Mouse (Mus musculus) granulocyte monocyte progenitor cell, adult 5-6 weeks (primary cell): ENCODE results near the gene Orai2. TPM values are rescaled to one million over a fixed set of nuclear protein-coding genes. Genes with fewer than 3 reads are reported as not detected.

Experiments used
- ATAC-seq: replicated peaks from 2 replicates; pipeline ENCODE4 v1.8.0; 2016; ENCODE audit warnings: mild to moderate bottlenecking, moderate TSS enrichment, inconsistent platforms; ENCODE audit not compliant: poor library complexity, severe bottlenecking
- total RNA-seq, 2 experiments: library from RNA; stranded (forward) in 1 of 2; stranded (reverse) in 1 of 2; fragments of 200-712, 200-1000 nt in 1 of 2; fragments of >200 nt in 1 of 2; fragmentation: Nextera tagmentation in 1 of 2; gene quantifications; 2 replicates each; pipeline ENCODE4 v1.2.3; 2014 to 2017

Orai2 gene
- 24.7 and 38.2 TPM in 2 replicates for total RNA-seq (2014; fragmentation: Nextera tagmentation)
- total RNA-seq (2017), result 26.6 and 29.0 TPM in 2 replicates

GRCm38 (mm10) chr5:136170512-136171362 is at the start of gene Orai2:
Orai2 (minus strand) TSS chr5:136170713.
- ATAC-seq, result peak; percentile 41

GRCm38 (mm10) chr5:136218585-136218984 is 48.1 kb upstream of the Orai2 start:
- no peak for ATAC-seq

GRCm38 (mm10) chr5:136217932-136218381 is 47.4 kb upstream of the Orai2 start:
- peak; percentile 60 for ATAC-seq

GRCm38 (mm10) chr5:136217004-136217665 is 46.6 kb upstream of the Orai2 start:
- peak; percentile 59 for ATAC-seq

GRCm38 (mm10) chr5:136215958-136216357 is 45.4 kb upstream of the Orai2 start:
- ATAC-seq, result peak; percentile 10

GRCm38 (mm10) chr5:136215211-136215610 is 44.7 kb upstream of the Orai2 start:
- no peak for ATAC-seq

- peak; percentile 13; the same call in 1 of the 2 replicates for ATAC-seq
These were observed 43.2 kb upstream of the Orai2 start for GRCm38 (mm10) chr5:136213716-136214115.

GRCm38 (mm10) chr5:136212716-136213115 is 42.2 kb upstream of the Orai2 start:
- ATAC-seq, result no peak

- peak; percentile 80 for ATAC-seq
These were observed 41.0 kb upstream of the Orai2 start for GRCm38 (mm10) chr5:136211341-136212102.

GRCm38 (mm10) chr5:136210549-136210948 is 40.0 kb upstream of the Orai2 start:
- peak; percentile 45 for ATAC-seq

- ATAC-seq, result peak; percentile 50
These were observed 31.3 kb upstream of the Orai2 start for GRCm38 (mm10) chr5:136201832-136202231.

- ATAC-seq, result no peak
These were observed 29.0 kb upstream of the Orai2 start for GRCm38 (mm10) chr5:136199526-136199925.

GRCm38 (mm10) chr5:136198474-136199391 is 28.2 kb upstream of the Orai2 start, which contains the start of gene Prkrip1:
Prkrip1 (minus strand) TSS chr5:136198963.
- peak; percentile 87 for ATAC-seq

GRCm38 (mm10) chr5:136191870-136192269 is 21.4 kb upstream of the Orai2 start:
- peak; percentile 46; the same call in 1 of the 2 replicates for ATAC-seq

GRCm38 (mm10) chr5:136186723-136187122 is 16.2 kb upstream of the Orai2 start:
- peak; percentile 66 for ATAC-seq

- ATAC-seq, result no peak
These were observed 13.3 kb upstream of the Orai2 start for GRCm38 (mm10) chr5:136183766-136184165.

GRCm38 (mm10) chr5:136182830-136183229 is 12.3 kb upstream of the Orai2 start:
- ATAC-seq, result peak; percentile 57

GRCm38 (mm10) chr5:136182049-136182448 is 11.5 kb upstream of the Orai2 start:
- ATAC-seq, result no peak

GRCm38 (mm10) chr5:136181197-136181596 is 10.7 kb upstream of the Orai2 start:
- ATAC-seq, result no peak
